Mouse (Mus musculus): ENCODE results near the gene Aldh1a2.

Aldh1a2 gene

DNA sequence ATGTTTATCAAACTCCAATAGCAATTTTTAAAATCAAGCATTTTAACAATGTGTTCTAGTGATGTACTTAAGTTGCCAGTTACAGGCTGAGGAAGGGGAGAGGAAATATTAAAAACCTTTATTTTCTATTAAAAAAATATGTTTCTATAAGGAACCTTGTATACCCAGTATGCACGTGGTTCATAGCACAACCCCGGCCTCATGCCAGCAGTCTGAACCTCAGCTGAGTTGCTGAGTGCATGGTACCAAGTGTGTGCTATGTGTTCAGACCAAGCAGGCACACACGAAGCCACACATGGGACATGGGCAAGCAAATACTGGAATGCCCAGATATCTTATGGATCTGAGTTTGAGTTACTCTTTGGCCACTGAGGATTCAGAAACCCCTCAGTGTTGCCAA is 74.2 kb downstream of the Aldh1a2 start:
- no peak for DNase-seq (ENCODE audit: low spot score)

GRCm38 (mm10) chr9:71290730-71291129 is 75.1 kb downstream of the Aldh1a2 start:
- no peak for DNase-seq (ENCODE audit: low spot score)

GRCm38 (mm10) chr9:71295501-71295900 is 79.9 kb downstream of the Aldh1a2 start:
- no peak for DNase-seq (ENCODE audit: low spot score)

GRCm38 (mm10) chr9:71303594-71303993 is 88.0 kb downstream of the Aldh1a2 start:
- DNase-seq (ENCODE audit: low spot score): no peak

DNA sequence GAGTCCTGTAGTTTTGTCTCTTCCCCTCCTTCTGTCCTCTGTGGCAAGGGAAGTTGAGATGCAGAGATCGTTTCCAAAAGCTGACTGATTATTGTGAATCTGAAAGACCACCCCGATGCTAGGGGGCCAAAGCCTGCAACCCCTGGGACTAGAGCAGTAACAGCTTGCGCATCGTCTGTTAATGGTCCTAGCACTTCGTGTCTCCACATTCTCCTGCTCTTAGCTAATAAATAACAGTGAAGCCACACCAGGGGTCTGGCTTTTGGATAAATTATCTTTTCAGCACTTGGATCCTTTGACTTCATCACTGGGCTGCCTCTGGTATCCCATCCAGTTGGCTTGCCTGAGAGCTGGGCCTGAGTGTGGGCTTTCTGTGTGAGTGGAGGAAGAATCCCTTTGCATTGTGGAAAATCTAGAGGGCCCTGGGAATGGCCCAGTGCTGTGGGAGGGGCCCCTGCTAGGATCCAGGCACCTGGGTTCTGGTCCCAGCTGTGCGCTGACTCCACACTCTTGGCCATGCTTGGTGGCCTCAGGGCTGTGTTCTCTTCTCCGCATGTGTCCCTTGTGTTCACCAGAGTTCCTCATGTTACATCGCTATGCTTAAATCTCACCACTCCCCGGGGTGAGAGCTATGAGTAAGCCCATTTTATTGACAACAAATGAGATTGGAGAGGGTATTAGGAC is 91.7 kb downstream of the Aldh1a2 start:
- DNase-seq (ENCODE audit: low spot score): no peak

GRCm38 (mm10) chr9:71315960-71316359 is 100.4 kb downstream of the Aldh1a2 start:
- no peak for DNase-seq (ENCODE audit: low spot score)

- DNase-seq (ENCODE audit: low spot score): no peak
Observed at GRCm38 (mm10) chr9:71317096-71317920, 101.7 kb downstream of the Aldh1a2 start.

DNA sequence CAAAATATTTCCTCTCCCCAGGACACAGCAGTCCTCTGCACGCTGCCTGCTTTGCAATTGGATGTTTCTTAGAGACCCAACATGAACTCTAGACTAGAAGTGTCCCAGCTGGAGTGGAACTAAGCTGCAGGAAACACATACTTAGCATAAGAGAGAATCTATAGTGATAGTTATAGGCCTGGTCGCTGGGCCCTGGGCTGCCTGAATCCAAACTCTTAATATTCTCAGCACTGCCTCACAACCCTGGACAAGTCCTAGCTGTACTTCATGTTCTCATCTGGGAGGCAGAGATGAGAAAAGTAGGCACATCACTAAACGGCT is 102.3 kb downstream of the Aldh1a2 start:
- DNase-seq (ENCODE audit: low spot score): no peak

DNA sequence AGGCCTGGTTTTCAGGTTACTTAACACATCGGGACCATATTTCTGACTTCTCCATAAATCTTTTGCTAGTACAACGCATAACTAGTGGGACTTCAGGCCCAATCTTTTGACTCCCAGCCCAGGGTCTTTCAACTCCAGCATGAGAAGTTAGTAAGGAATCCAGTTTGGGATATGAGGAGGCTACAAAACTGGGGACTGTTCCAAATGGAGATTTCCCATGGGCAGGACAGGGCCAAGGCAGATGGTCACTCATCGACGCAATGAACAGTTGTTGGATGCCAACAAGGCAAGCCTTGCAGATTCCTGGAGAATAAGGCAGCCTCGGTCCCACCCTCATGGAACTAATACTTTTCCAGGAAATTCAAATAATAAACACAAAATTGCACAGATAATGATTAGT is 104.2 kb downstream of the Aldh1a2 start:
- DNase-seq (ENCODE audit: low spot score): no peak

DNA sequence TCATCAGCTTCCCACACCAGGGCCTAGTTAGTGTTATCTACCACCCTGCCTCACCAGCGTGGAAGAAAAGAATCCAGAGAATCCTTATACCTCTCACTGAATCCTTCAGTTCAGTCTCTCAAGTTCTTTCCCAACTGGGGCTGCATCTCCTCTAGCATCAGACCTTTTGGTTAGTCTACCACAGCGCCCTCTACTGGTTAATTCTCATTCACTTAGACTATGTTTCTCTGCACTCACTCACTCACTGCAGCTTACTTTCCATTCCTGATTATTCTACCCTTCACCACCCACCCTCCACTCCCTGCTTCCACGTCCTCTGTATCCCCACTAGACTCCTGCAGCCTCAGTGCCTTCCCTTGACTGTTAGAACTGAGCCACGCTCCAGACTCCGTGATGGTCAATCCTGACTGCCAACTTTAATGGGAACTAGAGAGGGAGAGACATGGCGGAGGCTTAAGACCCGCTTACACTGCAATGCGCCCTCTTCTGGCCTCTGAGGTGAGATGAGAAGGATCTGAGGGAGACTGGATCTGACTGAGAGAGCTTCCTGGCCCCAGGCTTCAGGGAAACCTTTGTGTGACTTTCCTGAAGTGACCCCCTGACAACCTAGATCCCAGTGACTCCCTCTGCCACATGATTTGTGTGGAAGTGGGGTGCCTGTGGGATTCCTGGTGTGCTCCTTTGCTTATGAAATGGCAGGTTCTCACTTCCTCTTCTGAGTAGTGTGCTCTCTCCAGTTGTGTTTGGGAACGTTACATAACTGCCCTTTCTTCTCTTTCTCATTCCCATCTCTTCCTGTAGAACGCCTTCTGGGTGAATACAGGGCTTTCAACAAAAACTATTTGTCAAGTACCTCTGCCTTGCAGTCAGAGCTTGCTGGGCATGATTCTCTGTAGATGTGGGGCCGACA is 104.9 kb downstream of the Aldh1a2 start:
- no peak for DNase-seq (ENCODE audit: low spot score)

GRCm38 (mm10) chr9:71321436-71321835 is 105.8 kb downstream of the Aldh1a2 start:
- DNase-seq (ENCODE audit: low spot score): no peak

GRCm38 (mm10) chr9:71321871-71322270 is 106.3 kb downstream of the Aldh1a2 start:
- DNase-seq (ENCODE audit: low spot score): no peak

GRCm38 (mm10) chr9:71323303-71323952 is 107.8 kb downstream of the Aldh1a2 start:
- DNase-seq (ENCODE audit: low spot score): no peak

DNA sequence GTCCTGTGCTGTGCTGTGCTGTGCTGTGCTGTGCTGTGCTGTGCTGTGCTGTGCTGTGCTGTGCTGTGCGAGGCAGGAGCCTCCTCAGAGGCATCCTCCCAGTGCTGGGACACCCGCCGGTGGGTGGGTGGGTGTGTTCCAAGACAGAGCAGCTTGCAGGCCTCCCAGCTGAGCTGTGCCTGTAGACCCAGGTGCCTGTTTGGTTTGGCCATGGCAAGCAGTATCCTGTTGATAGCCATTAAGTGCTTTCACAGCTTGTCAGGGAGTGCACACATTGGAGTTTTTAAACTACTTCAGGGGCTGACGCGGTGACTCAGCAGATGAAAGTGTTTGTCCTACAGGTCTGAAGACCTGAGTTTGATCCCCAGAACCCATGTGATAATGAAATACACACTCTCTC is 108.5 kb downstream of the Aldh1a2 start:
- no peak for DNase-seq (ENCODE audit: low spot score)

DNA sequence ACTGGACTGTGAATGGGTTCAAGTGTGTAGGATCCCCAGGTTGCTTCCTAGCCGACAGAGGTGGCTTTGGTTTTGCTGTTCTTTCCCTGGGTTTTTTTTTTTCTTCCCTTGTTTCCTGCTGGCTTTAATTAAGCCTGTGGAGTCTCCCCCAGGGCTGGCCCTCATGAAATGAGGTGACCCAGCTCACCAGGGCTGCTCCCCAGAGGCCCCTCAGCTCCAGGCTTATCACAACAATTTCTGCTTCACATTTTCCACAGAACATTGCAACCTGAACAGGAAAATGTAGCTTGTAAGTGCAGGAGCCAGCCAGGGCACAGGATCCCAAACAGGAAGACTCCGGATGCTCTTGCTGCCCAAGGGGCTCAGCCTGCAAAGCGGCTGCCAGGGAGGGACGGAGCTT is 110.7 kb downstream of the Aldh1a2 start:
- DNase-seq (ENCODE audit: low spot score): no peak

- no peak for DNase-seq (ENCODE audit: low spot score)
Observed at GRCm38 (mm10) chr9:71331661-71332060, 116.1 kb downstream of the Aldh1a2 start.

- DNase-seq (ENCODE audit: low spot score): no peak
Observed at GRCm38 (mm10) chr9:71336674-71337073, 121.1 kb downstream of the Aldh1a2 start.

- DNase-seq (ENCODE audit: low spot score): no peak
Observed at GRCm38 (mm10) chr9:71337425-71337824, 121.8 kb downstream of the Aldh1a2 start.

GRCm38 (mm10) chr9:71340116-71340515 is 124.5 kb downstream of the Aldh1a2 start:
- DNase-seq (ENCODE audit: low spot score): no peak

Data from ovary, postnatal 10 days (tissue).